Mouse (Mus musculus): ENCODE measurements at regions not wholly inside any gene's neighbourhood (a gene's known extent, or its start where the extent isn't known, plus 50 kb on each side); places are given as distances from the start of the nearest gene placed in this dataset.

DNA sequence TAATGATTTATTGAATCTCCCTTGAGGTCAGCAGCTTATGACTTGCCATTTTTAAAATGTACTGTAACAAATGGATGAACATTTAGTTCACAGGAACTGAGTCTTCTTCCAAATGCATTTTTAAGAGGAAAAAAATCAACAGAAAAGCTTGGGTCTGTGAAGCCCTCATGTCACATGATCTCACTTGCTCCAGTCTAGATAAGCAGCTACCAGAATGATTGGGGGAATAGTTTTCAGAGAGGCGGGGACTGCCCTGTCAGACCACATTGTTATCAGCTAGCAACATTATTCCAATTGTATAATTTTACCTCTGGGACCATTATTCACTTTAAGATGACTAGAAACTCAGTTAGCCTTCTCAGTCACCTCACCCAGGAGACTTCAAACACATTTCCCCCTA is 376.1 kb upstream of the Tbl1xr1 start:
- no peak overlapping the region for H3K27ac ChIP-seq (ENCODE audit: insufficient read depth, low read depth)
- H3K9ac ChIP-seq (ENCODE audit: insufficient read depth, low read depth), result no peak overlapping the region
- TF ChIP-seq BHLHE40 (IDR thresholded peaks at IDR 0.05; ENCODE audit: low read depth, low read length) (no peak), JUN (IDR thresholded peaks at IDR 0.05; ENCODE audit: insufficient read depth, low read depth, low read length) (no peak), TBP (conservative IDR thresholded peaks at IDR 0.05; ENCODE audit: low read depth, low read length) (no peak), PAX5 (IDR thresholded peaks at IDR 0.05; ENCODE audit: low read length) (no peak), USF1 (IDR thresholded peaks at IDR 0.05; ENCODE audit: low read depth, low read length) (no peak)
- dilution Hi-C loops (cut with MboI; ENCODE audit: extremely low pct_ligation_motif_present, extremely low pct_unique_long_range_greater_than_20kb, low sequenced_read_pairs) (no loop called here), in situ Hi-C loops (cut with MboI; ENCODE audit: low pct_ligation_motif_present, low pct_unique_long_range_greater_than_20kb, low sequenced_read_pairs) (no loop called here)
- H3K79me2 ChIP-seq (replicated peaks; ENCODE audit: control insufficient read depth, extremely low read depth, insufficient read depth, poor library complexity, severe bottlenecking), result no peaks in the 10 kb centered on the region
- H3K36me3 ChIP-seq (replicated peaks in 1 of 2; ENCODE audit: control insufficient read depth in 1 of 2, insufficient read depth in 1 of 2, low read length in 1 of 2), result no peaks in the 10 kb centered on the region
- H3K4me3 ChIP-seq (replicated peaks in 1 of 3; ENCODE audit: low read depth in 2 of 3, low read length in 2 of 3, poor library complexity in 1 of 3), result no peak overlapping the region
- no peaks in the 10 kb centered on the region for H3K27me3 ChIP-seq (replicated peaks)
- DNase-seq (ENCODE audit: extremely low read depth), result no peak
- no peak overlapping the region for H3K4me2 ChIP-seq (ENCODE audit: insufficient read depth, low read depth, poor library complexity, severe bottlenecking)
- no peaks in the 10 kb centered on the region for H3K9me3 ChIP-seq (replicated peaks; ENCODE audit: low read length)
- no peaks in the 10 kb centered on the region; a peak in 1 of 4 replicates for H3K4me1 ChIP-seq (ENCODE audit: control insufficient read depth in 1 of 2, insufficient read depth in 2 of 2)

DNA sequence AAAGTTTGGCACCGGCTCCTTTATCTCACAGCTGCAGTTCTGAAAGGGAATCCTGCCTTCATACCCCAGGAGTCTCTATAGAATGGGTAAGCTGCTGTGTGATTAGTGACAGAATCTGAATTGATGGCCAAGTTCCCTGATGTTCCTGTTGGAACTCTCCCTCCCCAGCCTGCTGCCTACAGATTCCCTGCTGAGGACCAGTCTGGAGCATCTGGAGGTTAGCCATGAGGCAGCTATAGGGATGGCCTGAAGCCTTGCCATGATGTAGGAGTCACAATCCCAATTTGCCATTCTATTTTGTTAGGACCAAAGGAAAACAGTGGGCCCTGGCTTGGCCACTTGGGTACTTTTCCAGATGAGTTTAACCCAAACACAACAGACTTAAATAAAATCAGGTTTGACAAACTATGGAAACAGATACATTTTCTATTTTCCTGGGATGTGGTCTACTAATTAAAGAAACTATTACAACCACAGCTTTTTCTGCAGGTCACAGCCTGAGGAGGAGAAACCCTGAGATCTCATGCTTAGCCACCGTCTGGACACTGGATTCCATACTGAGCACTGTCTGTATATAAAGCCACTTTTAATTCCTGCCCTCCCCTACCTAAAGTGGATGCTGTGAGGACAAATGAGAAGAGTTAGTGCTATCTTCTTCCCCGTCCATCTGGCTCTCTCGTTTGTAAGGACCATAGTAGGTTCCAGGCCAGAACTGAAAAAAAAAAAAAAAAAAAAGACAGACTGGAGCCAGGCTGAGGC is 349.5 kb upstream of the Tbl1xr1 start:
- Histone ChIP-seq H3K4me3 (replicated peaks in 1 of 3; ENCODE audit: low read depth in 2 of 3, low read length in 2 of 3, poor library complexity in 1 of 3) (no peak overlapping the region), H3K4me1 (ENCODE audit: control insufficient read depth in 1 of 2, insufficient read depth in 2 of 2) (peaks cover 0 to 17% of the 10 kb centered on the region in 2 experiments; a peak in 2 of 4 replicates), H3K27me3 (replicated peaks) (no peaks in the 10 kb centered on the region), H3K9ac (ENCODE audit: insufficient read depth, low read depth) (no peak overlapping the region), H3K4me2 (ENCODE audit: insufficient read depth, low read depth, poor library complexity, severe bottlenecking) (no peak overlapping the region), H3K79me2 (replicated peaks; ENCODE audit: control insufficient read depth, extremely low read depth, insufficient read depth, poor library complexity, severe bottlenecking) (no peaks in the 10 kb centered on the region), H3K27ac (ENCODE audit: insufficient read depth, low read depth) (no peak overlapping the region), H3K9me3 (replicated peaks; ENCODE audit: low read length) (no peaks in the 10 kb centered on the region), H3K36me3 (replicated peaks in 1 of 2; ENCODE audit: control insufficient read depth in 1 of 2, insufficient read depth in 1 of 2, low read length in 1 of 2) (no peaks in the 10 kb centered on the region)
- TF ChIP-seq ETS1 (conservative IDR thresholded peaks at IDR 0.05; ENCODE audit: low read depth, low read length) (no peak), RCOR1 (conservative IDR thresholded peaks at IDR 0.05; ENCODE audit: low read depth, low read length) (no peak), TCF12 (IDR thresholded peaks at IDR 0.05; ENCODE audit: low read depth, low read length) (no peak), ZKSCAN1 (IDR thresholded peaks at IDR 0.05; ENCODE audit: borderline replicate concordance, low read depth, low read length) (no peak), JUN (IDR thresholded peaks at IDR 0.05; ENCODE audit: insufficient read depth, low read depth, low read length) (no peak), USF2 (conservative IDR thresholded peaks at IDR 0.05; ENCODE audit: low read depth, low read length) (no peak), EP300 (IDR thresholded peaks at IDR 0.05; ENCODE audit: low read length) (no peak), MAFK (IDR thresholded peaks at IDR 0.05; ENCODE audit: insufficient replicate concordance, low read length) (no peak), POLR2AphosphoS2 (IDR thresholded peaks at IDR 0.05; ENCODE audit: low read depth, low read length) (no peak), SMC3 (IDR thresholded peaks at IDR 0.05; ENCODE audit: low read depth, low read length) (no peak), ZC3H11A (IDR thresholded peaks at IDR 0.05; ENCODE audit: low read depth, low read length) (no peak), NELFE (IDR thresholded peaks at IDR 0.05; ENCODE audit: low read depth, low read length) (no peak), CHD2 (IDR thresholded peaks at IDR 0.05; ENCODE audit: low read length) (no peak), ZNF384 (IDR thresholded peaks at IDR 0.05; ENCODE audit: low read depth, low read length) (no peak), E2F4 (IDR thresholded peaks at IDR 0.05; ENCODE audit: insufficient replicate concordance, low read depth, low read length) (no peak)
- DNase-seq (ENCODE audit: extremely low read depth), result no peak
- in situ Hi-C loops (cut with MboI; ENCODE audit: low pct_ligation_motif_present, low pct_unique_long_range_greater_than_20kb, low sequenced_read_pairs) (no loop called here), dilution Hi-C loops (cut with MboI; ENCODE audit: extremely low pct_ligation_motif_present, extremely low pct_unique_long_range_greater_than_20kb, low sequenced_read_pairs) (no loop called here)

All from CH12.LX (cell line).